Mouse (Mus musculus) right cerebral cortex, adult 18-20 months (tissue): ENCODE measurements around the gene Slc22a22.
"Not testable (repeated sequence)": the region's sequence is repeated elsewhere in the genome, so short reads cannot be mapped to it uniquely, and the experiment has no call there.

Experiments used
- DNase-seq: peaks from one replicate; pipeline ENCODE4 v3.0.0; 2022; ENCODE audit warnings: mixed read lengths

Gene Slc22a22

GRCm38 (mm10) chr15:57366446-57366845, 111.0 kb downstream of the Slc22a22 start:
- no peak for DNase-seq

GRCm38 (mm10) chr15:57355278-57355677, 122.1 kb downstream of the Slc22a22 start:
- DNase-seq = no peak

- DNase-seq = no peak
These were observed 136.9 kb downstream of the Slc22a22 start for GRCm38 (mm10) chr15:57340499-57340898.

- DNase-seq = no peak
These were observed 146.1 kb downstream of the Slc22a22 start for GRCm38 (mm10) chr15:57331326-57331725.

GRCm38 (mm10) chr15:57318001-57318400, 159.4 kb downstream of the Slc22a22 start:
- no peak for DNase-seq

GRCm38 (mm10) chr15:57316486-57316885, 160.9 kb downstream of the Slc22a22 start:
- no peak for DNase-seq

- no peak for DNase-seq
These were observed 174.7 kb downstream of the Slc22a22 start for GRCm38 (mm10) chr15:57302710-57303109.

GRCm38 (mm10) chr15:57278505-57278904, 198.9 kb downstream of the Slc22a22 start:
- DNase-seq = no peak

- DNase-seq = no peak
These were observed 201.0 kb downstream of the Slc22a22 start for GRCm38 (mm10) chr15:57276411-57276810.

- not testable (repeated sequence) for DNase-seq
These were observed 237.4 kb downstream of the Slc22a22 start for GRCm38 (mm10) chr15:57240061-57240460.

GRCm38 (mm10) chr15:57230439-57230838, 247.0 kb downstream of the Slc22a22 start:
- no peak for DNase-seq

GRCm38 (mm10) chr15:57205315-57205714, 272.1 kb downstream of the Slc22a22 start:
- no peak for DNase-seq

- DNase-seq = no peak
These were observed 272.9 kb downstream of the Slc22a22 start for GRCm38 (mm10) chr15:57204444-57204930.
